Mouse (Mus musculus) embryonic facial prominence, embryonic 10.5 days (tissue): Measurements from ENCODE around the gene Pik3r2. TPM values are rescaled to one million over a fixed set of nuclear protein-coding genes. Genes with fewer than 3 reads are reported as not detected.

ENCODE experiments used
- DNase-seq: peaks from one replicate; pipeline ENCODE4 v3.0.0-alpha.2; 2017; ENCODE audit warnings: low spot score
- H3K27ac ChIP-seq: fragments of 300-500 bp; sonication (generic); replicated peaks from 2 replicates; pipeline ENCODE4 v1.5.1; 2016; ENCODE audit warnings: mild to moderate bottlenecking
- H3K27me3 ChIP-seq: fragments of 300-500 bp; sonication (generic); replicated peaks from 2 replicates; pipeline ENCODE4 v1.6.1; 2016; ENCODE audit warnings: low read depth, mild to moderate bottlenecking; ENCODE audit not compliant: poor library complexity, severe bottlenecking
- H3K36me3 ChIP-seq: fragments of 300-500 bp; sonication (generic); replicated peaks from 2 replicates; pipeline ENCODE4 v1.6.1; 2016; ENCODE audit warnings: mild to moderate bottlenecking, moderate library complexity
- H3K4me1 ChIP-seq: fragments of 300-500 bp; sonication (generic); 2 replicates; pipeline ENCODE4 v1.6.1; 2016
- H3K4me3 ChIP-seq: fragments of 300-500 bp; sonication (generic); 2 replicates; pipeline ENCODE4 v1.5.1; 2016; ENCODE audit warnings: mild to moderate bottlenecking, moderate library complexity
- H3K9me3 ChIP-seq: fragments of 300-500 bp; sonication (generic); 2 replicates; pipeline ENCODE4 v1.6.1; 2016; ENCODE audit warnings: mild to moderate bottlenecking
- WGBS: fragments of 180-500 bp; shearing (Covaris S2); methylation state at CpG from one replicate; pipeline ENCODE4 v1.1.7; 2016; 5-methylcytosine and 5-hydroxymethylcytosine counted together
- polyA plus RNA-seq: library from polyadenylated mRNA; unstranded; fragments of >200 nt; fragmentation: Nextera tagmentation; extraction: Ambion mirVana; gene quantifications from 2 replicates; pipeline ENCODE4 v1.2.1, GENCODE M21; 2016

Pik3r2 gene
- polyA plus RNA-seq, 1 experiment from 2014 or later = 79.2 TPM

- no peak overlapping the region; the same call in 1 of the 2 replicates for H3K4me3 ChIP-seq
- H3K27ac ChIP-seq = no peak overlapping the region
- peaks cover 27% of the 10 kb centered on the region for H3K4me1 ChIP-seq
- H3K9me3 ChIP-seq = no peaks in the 10 kb centered on the region
- DNase-seq = no peak
- no peaks in the 10 kb centered on the region for H3K36me3 ChIP-seq
- H3K27me3 ChIP-seq = peaks cover 75% of the 10 kb centered on the region
- 84% methylated on average over 8 of the region's 8 CpGs for WGBS
Observed at GRCm38 (mm10) chr8:70808955-70809701, 32.6 kb upstream of the Pik3r2 start.

- H3K27me3 ChIP-seq = peaks cover 75% of the 10 kb centered on the region
- 64% methylated on average over 5 of the region's 5 CpGs for WGBS
- H3K27ac ChIP-seq = no peak within 1 kb of the TSS
- no peak within 1 kb of the TSS; the same call in 1 of the 2 replicates for H3K4me3 ChIP-seq
- peaks cover 34% of the 10 kb centered on the region for H3K4me1 ChIP-seq
- H3K36me3 ChIP-seq = no peaks in the 10 kb centered on the region
- H3K9me3 ChIP-seq = no peaks in the 10 kb centered on the region
- DNase-seq = no peak
Observed at GRCm38 (mm10) chr8:70808239-70808638, 31.7 kb upstream of the Pik3r2 start, which contains the start of gene Il12rb1. Gene Il12rb1 (plus strand): TSS chr8:70808449.

GRCm38 (mm10) chr8:70807304-70807703 is 30.8 kb upstream of the Pik3r2 start:
- Histone ChIP-seq H3K4me3 (no peak overlapping the region), H3K9me3 (no peaks in the 10 kb centered on the region), H3K27me3 (peaks cover 79% of the 10 kb centered on the region), H3K27ac (no peak overlapping the region), H3K4me1 (peaks cover 34% of the 10 kb centered on the region), H3K36me3 (no peaks in the 10 kb centered on the region)
- DNase-seq = no peak
- 38% methylated on average over 1 of the region's 1 CpGs for WGBS

GRCm38 (mm10) chr8:70806541-70806940 is 30.0 kb upstream of the Pik3r2 start:
- Histone ChIP-seq H3K27ac (no peak overlapping the region), H3K4me3 (no peak overlapping the region), H3K9me3 (no peaks in the 10 kb centered on the region), H3K36me3 (no peaks in the 10 kb centered on the region), H3K4me1 (peaks cover 31% of the 10 kb centered on the region), H3K27me3 (peaks cover 87% of the 10 kb centered on the region)
- no peak for DNase-seq
- 73% methylated on average over 4 of the region's 4 CpGs for WGBS

- DNase-seq = peak; percentile 93
- Histone ChIP-seq H3K4me1 (peaks cover 19% of the 10 kb centered on the region), H3K9me3 (no peaks in the 10 kb centered on the region), H3K27ac (peak within 1 kb of the TSS; percentile 35; the same call in 1 of the 2 replicates), H3K27me3 (peaks cover 89% of the 10 kb centered on the region), H3K4me3 (peak within 1 kb of the TSS; percentile 63), H3K36me3 (no peaks in the 10 kb centered on the region)
- WGBS = 1% methylated on average over 45 of the region's 45 CpGs
Observed at GRCm38 (mm10) chr8:70804481-70805206, 28.1 kb upstream of the Pik3r2 start, which contains the start of gene Mast3. Gene Mast3 (minus strand): TSS chr8:70805054.

GRCm38 (mm10) chr8:70803761-70804480 is 27.4 kb upstream of the Pik3r2 start:
- WGBS = 1% methylated on average over 47 of the region's 47 CpGs
- Histone ChIP-seq H3K4me1 (peaks cover 16% of the 10 kb centered on the region), H3K27ac (0 out of 2 replicates have a peak overlapping the region, but pooled peaks have one; percentile 35), H3K9me3 (no peaks in the 10 kb centered on the region), H3K36me3 (no peaks in the 10 kb centered on the region), H3K27me3 (peaks cover 89% of the 10 kb centered on the region), H3K4me3 (peak overlapping the region; percentile 63)
- DNase-seq = peak; percentile 53

GRCm38 (mm10) chr8:70802786-70803510 is 26.4 kb upstream of the Pik3r2 start:
- no peak for DNase-seq
- WGBS = 66% methylated on average over 11 of the region's 11 CpGs
- no peaks in the 10 kb centered on the region for H3K9me3 ChIP-seq
- H3K4me1 ChIP-seq = peaks cover 23% of the 10 kb centered on the region
- H3K4me3 ChIP-seq = no peak overlapping the region
- no peak overlapping the region for H3K27ac ChIP-seq
- no peaks in the 10 kb centered on the region for H3K36me3 ChIP-seq
- H3K27me3 ChIP-seq = peaks cover 96% of the 10 kb centered on the region

- peaks cover 33% of the 10 kb centered on the region for H3K4me1 ChIP-seq
- 82% methylated on average over 1 of the region's 1 CpGs for WGBS
- H3K36me3 ChIP-seq = no peaks in the 10 kb centered on the region
- DNase-seq = no peak
- no peak overlapping the region for H3K4me3 ChIP-seq
- no peak overlapping the region for H3K27ac ChIP-seq
- no peaks in the 10 kb centered on the region for H3K9me3 ChIP-seq
- peaks cover 96% of the 10 kb centered on the region for H3K27me3 ChIP-seq
Observed at GRCm38 (mm10) chr8:70801830-70802229, 25.3 kb upstream of the Pik3r2 start.

- no peak overlapping the region for H3K27ac ChIP-seq
- H3K36me3 ChIP-seq = no peaks in the 10 kb centered on the region
- peaks cover 39% of the 10 kb centered on the region for H3K4me1 ChIP-seq
- no peak for DNase-seq
- 38% methylated on average over 15 of the region's 15 CpGs for WGBS
- no peak overlapping the region; the same call in 1 of the 2 replicates for H3K4me3 ChIP-seq
- peaks cover 96% of the 10 kb centered on the region for H3K27me3 ChIP-seq
- no peaks in the 10 kb centered on the region for H3K9me3 ChIP-seq
Observed at GRCm38 (mm10) chr8:70801156-70801555, 24.6 kb upstream of the Pik3r2 start.

- no peak for DNase-seq
- 52% methylated on average over 10 of the region's 10 CpGs for WGBS
- no peaks in the 10 kb centered on the region for H3K9me3 ChIP-seq
- peaks cover 44% of the 10 kb centered on the region for H3K4me1 ChIP-seq
- H3K27me3 ChIP-seq = peaks cover 96% of the 10 kb centered on the region
- H3K36me3 ChIP-seq = no peaks in the 10 kb centered on the region
- H3K4me3 ChIP-seq = no peak overlapping the region
- H3K27ac ChIP-seq = no peak overlapping the region
Observed at GRCm38 (mm10) chr8:70800648-70801047, 24.1 kb upstream of the Pik3r2 start.

- H3K27ac ChIP-seq = no peak overlapping the region
Observed at GRCm38 (mm10) chr8:70798281-70798680, 21.8 kb upstream of the Pik3r2 start.

More at GRCm38 (mm10) chr8:70798281-70798680, 21.8 kb upstream of the Pik3r2 start:
- peaks cover 32% of the 10 kb centered on the region for H3K4me1 ChIP-seq
- no peaks in the 10 kb centered on the region for H3K9me3 ChIP-seq
- no peak for DNase-seq
- no peaks in the 10 kb centered on the region for H3K36me3 ChIP-seq
- H3K27me3 ChIP-seq = peaks cover 94% of the 10 kb centered on the region
- H3K4me3 ChIP-seq = peak overlapping the region; percentile 72
- WGBS = 14% methylated on average over 15 of the region's 15 CpGs
